Mouse (Mus musculus): ENCODE measurements around the gene Mink1. TPM values are rescaled to one million over a fixed set of nuclear protein-coding genes. Genes with fewer than 3 reads are reported as not detected.

The Mink1 gene
- polyA plus RNA-seq, 1 experiment from 2014 or later: 51.1 TPM

GRCm38 (mm10) chr11:70619101-70619500, 56.4 kb downstream of the Mink1 start, which contains the start of gene Chrne:
Chrne (minus strand) TSS chr11:70619216.
- 67% methylated on average over 1 of the region's 1 CpGs for WGBS (ENCODE audit: missing documents)
- Histone ChIP-seq H3K27ac (no peak within 1 kb of the TSS), H3K36me3 (ENCODE audit: inconsistent target) (no peaks in the 10 kb centered on the region), H3K4me3 (ENCODE audit: inconsistent target) (no peak within 1 kb of the TSS), H3K79me2 (ENCODE audit: inconsistent target) (no peaks in the 10 kb centered on the region)

- Histone ChIP-seq H3K4me3 (ENCODE audit: inconsistent target) (no peak overlapping the region), H3K36me3 (ENCODE audit: inconsistent target) (no peaks in the 10 kb centered on the region), H3K79me2 (ENCODE audit: inconsistent target) (no peaks in the 10 kb centered on the region), H3K27ac (no peak overlapping the region)
- WGBS (ENCODE audit: missing documents): 93% methylated on average over 7 of the region's 7 CpGs
Observed at GRCm38 (mm10) chr11:70621972-70622814, 59.5 kb downstream of the Mink1 start.

GRCm38 (mm10) chr11:70623053-70623742, 60.5 kb downstream of the Mink1 start:
- no peak overlapping the region for H3K27ac ChIP-seq
- 91% methylated on average over 9 of the region's 10 CpGs for WGBS (ENCODE audit: missing documents)
- no peaks in the 10 kb centered on the region for H3K79me2 ChIP-seq (ENCODE audit: inconsistent target)
- no peaks in the 10 kb centered on the region for H3K36me3 ChIP-seq (ENCODE audit: inconsistent target)
- H3K4me3 ChIP-seq (ENCODE audit: inconsistent target): no peak overlapping the region

- no peaks in the 10 kb centered on the region for H3K79me2 ChIP-seq (ENCODE audit: inconsistent target)
- 55% methylated on average over 3 of the region's 4 CpGs for WGBS (ENCODE audit: missing documents)
- H3K36me3 ChIP-seq (ENCODE audit: inconsistent target): no peaks in the 10 kb centered on the region
- no peak overlapping the region for H3K4me3 ChIP-seq (ENCODE audit: inconsistent target)
- H3K27ac ChIP-seq: no peak overlapping the region
Observed at GRCm38 (mm10) chr11:70625473-70625872, 62.8 kb downstream of the Mink1 start.

- H3K79me2 ChIP-seq (ENCODE audit: inconsistent target): no peaks in the 10 kb centered on the region
- 96% methylated on average over 3 of the region's 4 CpGs for WGBS (ENCODE audit: missing documents)
- no peak overlapping the region for H3K4me3 ChIP-seq (ENCODE audit: inconsistent target)
- no peaks in the 10 kb centered on the region for H3K36me3 ChIP-seq (ENCODE audit: inconsistent target)
- H3K27ac ChIP-seq: no peak overlapping the region
Observed at GRCm38 (mm10) chr11:70626877-70627276, 64.2 kb downstream of the Mink1 start.

- Histone ChIP-seq H3K27ac (no peak overlapping the region), H3K4me3 (ENCODE audit: inconsistent target) (no peak overlapping the region), H3K36me3 (ENCODE audit: inconsistent target) (no peaks in the 10 kb centered on the region), H3K79me2 (ENCODE audit: inconsistent target) (no peaks in the 10 kb centered on the region)
- 67% methylated on average over 2 of the region's 2 CpGs for WGBS (ENCODE audit: missing documents)
Observed at GRCm38 (mm10) chr11:70628431-70628830, 65.8 kb downstream of the Mink1 start.

GRCm38 (mm10) chr11:70629557-70629956, 66.9 kb downstream of the Mink1 start:
- Histone ChIP-seq H3K4me3 (ENCODE audit: inconsistent target) (no peak overlapping the region), H3K36me3 (ENCODE audit: inconsistent target) (no peaks in the 10 kb centered on the region), H3K79me2 (ENCODE audit: inconsistent target) (no peaks in the 10 kb centered on the region), H3K27ac (no peak overlapping the region)
- WGBS (ENCODE audit: missing documents): 62% methylated on average over 5 of the region's 5 CpGs

GRCm38 (mm10) chr11:70630129-70630528, 67.4 kb downstream of the Mink1 start:
- 61% methylated on average over 7 of the region's 7 CpGs for WGBS (ENCODE audit: missing documents)
- Histone ChIP-seq H3K27ac (no peak overlapping the region), H3K36me3 (ENCODE audit: inconsistent target) (no peaks in the 10 kb centered on the region), H3K79me2 (ENCODE audit: inconsistent target) (no peaks in the 10 kb centered on the region), H3K4me3 (ENCODE audit: inconsistent target) (no peak overlapping the region)

- Histone ChIP-seq H3K4me3 (ENCODE audit: inconsistent target) (no peak overlapping the region), H3K27ac (no peak overlapping the region), H3K36me3 (ENCODE audit: inconsistent target) (no peaks in the 10 kb centered on the region), H3K79me2 (ENCODE audit: inconsistent target) (no peaks in the 10 kb centered on the region)
- 95% methylated on average over 2 of the region's 4 CpGs for WGBS (ENCODE audit: missing documents)
Observed at GRCm38 (mm10) chr11:70635601-70636000, 72.9 kb downstream of the Mink1 start.

GRCm38 (mm10) chr11:70637764-70638163, 75.1 kb downstream of the Mink1 start:
- no peaks in the 10 kb centered on the region for H3K79me2 ChIP-seq (ENCODE audit: inconsistent target)
- WGBS (ENCODE audit: missing documents): 92% methylated on average over 1 of the region's 1 CpGs
- H3K36me3 ChIP-seq (ENCODE audit: inconsistent target): no peaks in the 10 kb centered on the region
- H3K27ac ChIP-seq: no peak overlapping the region
- H3K4me3 ChIP-seq (ENCODE audit: inconsistent target): no peak overlapping the region

GRCm38 (mm10) chr11:70638293-70638692, 75.6 kb downstream of the Mink1 start:
- Histone ChIP-seq H3K79me2 (ENCODE audit: inconsistent target) (no peaks in the 10 kb centered on the region), H3K4me3 (ENCODE audit: inconsistent target) (no peak overlapping the region), H3K27ac (no peak overlapping the region), H3K36me3 (ENCODE audit: inconsistent target) (peaks cover 4% of the 10 kb centered on the region; the same call in 1 of the 2 replicates)
- 53% methylated on average over 1 of the region's 1 CpGs for WGBS (ENCODE audit: missing documents)

- H3K36me3 ChIP-seq (ENCODE audit: inconsistent target): peaks cover 9% of the 10 kb centered on the region; the same call in 1 of the 2 replicates
- no peak within 1 kb of the TSS for H3K4me3 ChIP-seq (ENCODE audit: inconsistent target)
- no peak within 1 kb of the TSS for H3K27ac ChIP-seq
- H3K79me2 ChIP-seq (ENCODE audit: inconsistent target): no peaks in the 10 kb centered on the region
- 17% methylated on average over 5 of the region's 5 CpGs for WGBS (ENCODE audit: missing documents)
Observed at GRCm38 (mm10) chr11:70638714-70639278, 76.1 kb downstream of the Mink1 start, which contains the start of gene Gp1ba. Gp1ba (plus strand) TSS chr11:70639122.

GRCm38 (mm10) chr11:70639976-70640375, 77.3 kb downstream of the Mink1 start:
- 94% methylated on average over 8 of the region's 8 CpGs for WGBS (ENCODE audit: missing documents)
- Histone ChIP-seq H3K36me3 (ENCODE audit: inconsistent target) (peaks cover 20% of the 10 kb centered on the region; the same call in 1 of the 2 replicates), H3K79me2 (ENCODE audit: inconsistent target) (peaks cover 3% of the 10 kb centered on the region; the same call in 1 of the 2 replicates), H3K4me3 (ENCODE audit: inconsistent target) (no peak overlapping the region), H3K27ac (no peak overlapping the region)

- Histone ChIP-seq H3K36me3 (ENCODE audit: inconsistent target) (peaks cover 29% of the 10 kb centered on the region; the same call in 1 of the 2 replicates), H3K27ac (no peak overlapping the region), H3K79me2 (ENCODE audit: inconsistent target) (peaks cover 16% of the 10 kb centered on the region), H3K4me3 (ENCODE audit: inconsistent target) (no peak overlapping the region)
- 80% methylated on average over 7 of the region's 7 CpGs for WGBS (ENCODE audit: missing documents)
Observed at GRCm38 (mm10) chr11:70641241-70641640, 78.6 kb downstream of the Mink1 start.

All from macrophage (primary cell).